Mouse (Mus musculus) limb, embryonic 13.5 days (tissue): ENCODE measurements around the gene Olfr1487. TPM values are rescaled to one million over a fixed set of nuclear protein-coding genes. Genes with fewer than 3 reads are reported as not detected.
"Not testable (repeated sequence)": the region's sequence is repeated elsewhere in the genome, so short reads cannot be mapped to it uniquely, and the experiment has no call there.

ENCODE experiments used
- ATAC-seq: fragments of 200-750 bp; cut with Nextera tagmentation; 2 replicates; pipeline ENCODE4 v1.8.0; 2017; ENCODE audit warnings: low read depth, moderate number of reproducible peaks, moderate TSS enrichment; ENCODE audit not compliant: low FRiP score
- H3K27ac ChIP-seq: fragments of 300-500 bp; sonication (generic); 2 replicates; pipeline ENCODE4 v1.5.1; 2015; ENCODE audit warnings: inconsistent platforms, mild to moderate bottlenecking, moderate library complexity
- H3K27me3 ChIP-seq: fragments of 300-500 bp; sonication (generic); 2 replicates; pipeline ENCODE4 v1.6.1; 2015; ENCODE audit warnings: mild to moderate bottlenecking, inconsistent platforms
- H3K36me3 ChIP-seq: fragments of 300-500 bp; sonication (generic); 2 replicates; pipeline ENCODE4 v1.6.1; 2015; ENCODE audit warnings: inconsistent platforms, mild to moderate bottlenecking, moderate library complexity
- H3K4me1 ChIP-seq: fragments of 300-500 bp; sonication (generic); 2 replicates; pipeline ENCODE4 v1.6.1; 2015; ENCODE audit warnings: inconsistent platforms
- H3K4me2 ChIP-seq: fragments of 300-500 bp; sonication (generic); replicated peaks from 2 replicates; pipeline ENCODE4 v1.6.1; 2015; ENCODE audit warnings: inconsistent platforms, mild to moderate bottlenecking, moderate library complexity
- H3K4me3 ChIP-seq: fragments of 300-500 bp; sonication (generic); 2 replicates; pipeline ENCODE4 v1.5.1; 2015; ENCODE audit warnings: moderate library complexity, mild to moderate bottlenecking, inconsistent platforms
- H3K9ac ChIP-seq: fragments of 300-500 bp; sonication (generic); 2 replicates; pipeline ENCODE4 v1.6.1; 2015; ENCODE audit warnings: mild to moderate bottlenecking, inconsistent platforms
- H3K9me3 ChIP-seq: fragments of 300-500 bp; sonication (generic); 2 replicates; pipeline ENCODE4 v1.6.1; 2016; ENCODE audit warnings: inconsistent platforms
- WGBS: fragments of 180-500 bp; shearing (Covaris S2); methylation state at CpG from one replicate; pipeline ENCODE4 v1.1.7; 2015; 5-methylcytosine and 5-hydroxymethylcytosine counted together
- microRNA-seq: library from miRNA; unstranded; fragments of <30 nt; microRNA quantifications from one replicate; pipeline ENCODE4, GENCODE M21; 2016
- polyA plus RNA-seq: library from polyadenylated mRNA; unstranded; fragments of >200 nt; fragmentation: Nextera tagmentation; extraction: Ambion mirVana; gene quantifications from 2 replicates; pipeline ENCODE4 v1.2.1, GENCODE M21; 2015

The Olfr1487 gene
- not detected in 2 replicates for polyA plus RNA-seq

DNA sequence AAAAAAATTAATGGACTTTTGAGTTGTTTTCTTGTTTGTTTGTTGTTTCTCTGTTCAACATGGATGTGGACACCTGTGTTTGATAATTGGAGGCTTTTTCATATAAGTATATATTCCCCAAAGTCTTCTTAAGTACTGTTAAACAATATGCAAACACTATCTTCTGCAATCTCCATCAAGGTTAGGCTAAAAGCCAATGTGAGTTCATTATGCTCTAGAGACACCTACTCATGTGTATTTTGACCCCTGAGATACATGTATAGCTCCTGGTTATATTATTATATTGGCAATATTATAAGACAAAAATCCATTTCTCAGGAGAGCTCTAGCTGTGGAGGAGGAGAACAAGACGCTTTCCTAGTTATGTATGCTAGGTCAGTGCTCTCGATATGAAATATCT, at the start of gene Olfr1487:
TSS of gene Olfr1487 (plus strand) at position 301 of the 400 bp plus-strand sequence.
- not testable (repeated sequence) for H3K27ac ChIP-seq, H3K9ac ChIP-seq, H3K36me3 ChIP-seq, H3K4me2 ChIP-seq, H3K4me3 ChIP-seq, H3K27me3 ChIP-seq, ATAC-seq, H3K4me1 ChIP-seq
- peaks cover 14% of the 10 kb centered on the region for H3K9me3 ChIP-seq
- WGBS: 83% methylated on average over 2 of the region's 2 CpGs

DNA sequence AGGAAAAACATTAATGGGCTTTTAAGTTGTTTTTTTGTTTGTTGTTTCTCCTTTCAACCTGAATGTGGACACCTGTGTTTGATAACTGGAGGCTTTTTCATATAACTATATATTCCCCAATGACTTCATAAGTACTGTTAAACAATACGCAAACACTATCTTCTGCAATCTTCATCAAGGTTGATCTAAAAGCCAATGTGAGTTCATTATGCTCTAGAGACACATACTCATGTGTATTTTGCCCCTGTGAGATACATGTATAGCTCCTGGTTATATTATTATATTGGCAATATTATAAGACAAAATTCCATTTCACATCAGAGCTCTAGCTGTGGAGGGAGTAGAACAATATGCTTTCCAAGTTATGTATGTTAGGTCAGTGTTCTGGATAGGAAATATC, 34.0 kb upstream of the Olfr1487 start, which contains the start of gene Olfr1484:
TSS of gene Olfr1484 (plus strand) at position 301 of the 400 bp plus-strand sequence.
- Histone ChIP-seq H3K4me1 (no peaks in the 10 kb centered on the region), H3K27ac (no peak within 1 kb of the TSS), H3K4me2 (no peak within 1 kb of the TSS), H3K27me3 (no peaks in the 10 kb centered on the region), H3K9ac (no peak within 1 kb of the TSS), H3K4me3 (no peak within 1 kb of the TSS), H3K9me3 (no peaks in the 10 kb centered on the region), H3K36me3 (no peaks in the 10 kb centered on the region)
- WGBS: 98% methylated on average over 1 of the region's 1 CpGs
- ATAC-seq: no peak

DNA sequence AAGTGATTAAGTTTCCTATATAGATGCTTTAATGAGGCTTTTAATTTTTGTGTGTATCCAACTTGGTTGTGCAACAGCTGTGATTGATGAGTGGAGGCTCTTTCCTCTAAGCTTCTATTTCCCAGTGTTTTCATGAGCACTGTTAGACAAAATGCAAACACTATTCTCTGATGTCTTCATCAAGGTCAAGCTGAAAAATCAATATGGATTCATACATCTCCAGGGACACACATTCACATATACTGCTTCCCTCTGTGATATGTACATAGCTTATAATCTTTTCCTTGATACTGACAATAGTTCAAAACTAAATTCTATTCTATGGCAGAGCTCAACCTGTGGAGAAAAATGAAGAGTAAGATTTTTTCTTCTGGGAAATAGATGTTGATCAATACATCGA, 14.1 kb downstream of the Olfr1487 start, which contains the start of gene Olfr1489:
TSS of gene Olfr1489 (plus strand) at position 301 of the 400 bp plus-strand sequence.
- Histone ChIP-seq H3K9me3 (peaks cover 6% of the 10 kb centered on the region; the same call in 1 of the 2 replicates), H3K36me3 (no peaks in the 10 kb centered on the region), H3K4me2 (no peak within 1 kb of the TSS), H3K27ac (no peak within 1 kb of the TSS), H3K4me1 (no peaks in the 10 kb centered on the region), H3K9ac (no peak within 1 kb of the TSS), H3K27me3 (no peaks in the 10 kb centered on the region), H3K4me3 (no peak within 1 kb of the TSS)
- 88% methylated on average over 1 of the region's 1 CpGs for WGBS
- no peak for ATAC-seq

DNA sequence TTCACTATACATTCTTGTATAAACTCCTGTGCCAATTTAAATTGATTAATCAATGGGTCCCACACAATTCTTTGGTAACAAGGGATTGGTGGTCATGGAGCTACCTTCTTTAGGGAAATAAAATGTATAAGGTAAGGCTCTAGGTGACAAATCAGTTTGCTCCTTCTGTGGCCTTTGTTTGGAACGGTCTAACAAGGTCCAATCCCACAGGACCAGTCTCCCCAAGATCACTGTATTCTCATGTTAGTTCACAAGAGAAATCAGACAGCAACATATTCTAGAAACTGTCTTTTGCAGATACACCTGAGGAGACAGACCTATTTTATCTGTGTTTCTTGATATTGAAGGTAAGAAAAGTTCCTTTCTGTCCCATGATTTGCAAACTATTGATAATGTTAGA, 33.6 kb downstream of the Olfr1487 start, which contains the start of gene Olfr1490:
TSS of gene Olfr1490 (plus strand) at position 301 of the 400 bp plus-strand sequence.
- Histone ChIP-seq H3K9ac (no peak within 1 kb of the TSS), H3K27ac (no peak within 1 kb of the TSS), H3K4me2 (no peak within 1 kb of the TSS), H3K36me3 (no peaks in the 10 kb centered on the region), H3K9me3 (no peaks in the 10 kb centered on the region), H3K4me1 (no peaks in the 10 kb centered on the region), H3K4me3 (no peak within 1 kb of the TSS), H3K27me3 (no peaks in the 10 kb centered on the region)
- no peak for ATAC-seq
- 67% methylated on average over 1 of the region's 1 CpGs for WGBS

Small RNA genes lying within 50 kb of the gene (microRNA-seq; reads per million reads assigned to microRNA genes)
- not detected for gene Gm22323
- not detected for gene Gm23931

Other genes starting within 250 kb of the Olfr1487 start
- not detected in 2 replicates for gene Olfr1469, start 209.5 kb upstream of the Olfr1487 start, polyA plus RNA-seq
- not detected in 2 replicates for gene Olfr1471, start 174.0 kb upstream of the Olfr1487 start, polyA plus RNA-seq
- not detected in 2 replicates for gene Olfr1472, start 161.3 kb upstream of the Olfr1487 start, polyA plus RNA-seq
- not detected in 2 replicates for gene Olfr1474, start 147.8 kb upstream of the Olfr1487 start, polyA plus RNA-seq
- gene Olfr1475, start 137.2 kb upstream of the Olfr1487 start, polyA plus RNA-seq: not detected in 2 replicates
- gene Olfr1477, start 116.8 kb upstream of the Olfr1487 start, polyA plus RNA-seq: not detected in 2 replicates
- not detected in 2 replicates for gene Olfr1480, start 89.5 kb upstream of the Olfr1487 start, polyA plus RNA-seq
- not detected in 2 replicates for gene Olfr1484, start 33.9 kb upstream of the Olfr1487 start, polyA plus RNA-seq
- gene Olfr1489, start 14.2 kb downstream of the Olfr1487 start, polyA plus RNA-seq: not detected in 2 replicates
- gene Olfr1490, start 33.7 kb downstream of the Olfr1487 start, polyA plus RNA-seq: not detected in 2 replicates
- not detected in 2 replicates for gene Olfr1491, start 79.9 kb downstream of the Olfr1487 start, polyA plus RNA-seq
- gene Olfr1493-ps1, start 105.9 kb downstream of the Olfr1487 start, polyA plus RNA-seq: not detected in 2 replicates
- not detected in 2 replicates for gene Olfr1494, start 122.4 kb downstream of the Olfr1487 start, polyA plus RNA-seq
- gene Olfr1495, start 147.2 kb downstream of the Olfr1487 start, polyA plus RNA-seq: not detected in 2 replicates
- gene Olfr1496, start 160.5 kb downstream of the Olfr1487 start, polyA plus RNA-seq: not detected in 2 replicates
- gene Olfr1497, start 180.8 kb downstream of the Olfr1487 start, polyA plus RNA-seq: not detected in 2 replicates
- gene Olfr1499, start 202.1 kb downstream of the Olfr1487 start, polyA plus RNA-seq: not detected in 2 replicates
- not detected in 2 replicates for gene Olfr1500, start 213.1 kb downstream of the Olfr1487 start, polyA plus RNA-seq
- gene Olfr1501, start 233.3 kb downstream of the Olfr1487 start, polyA plus RNA-seq: not detected in 2 replicates
- gene Olfr1502, start 244.4 kb downstream of the Olfr1487 start, polyA plus RNA-seq: not detected in 2 replicates